Mouse (Mus musculus): ENCODE data around the gene Gpa33.

GRCm38 (mm10) chr1:166146626-166147025 lies 16.6 kb downstream of the Gpa33 start:
- no peak for TF ChIP-seq CTCF (IDR thresholded peaks at IDR 0.05; ENCODE audit: control insufficient read depth, insufficient read depth, insufficient replicate concordance, low read depth, low read length)
- TF ChIP-seq POLR2A (IDR thresholded peaks at IDR 0.05; ENCODE audit: control insufficient read depth, low read depth, low read length) = no peak

Measured in testis, adult 2 months (tissue).